Mouse (Mus musculus): Measurements from ENCODE around the gene Ankrd55. TPM values are rescaled to one million over a fixed set of nuclear protein-coding genes. Genes with fewer than 3 reads are reported as not detected.

Ankrd55 gene
- not detected in 2 replicates for polyA plus RNA-seq (2012)

- H3K4me1 ChIP-seq (ENCODE audit: control insufficient read depth): peaks cover 9% of the 10 kb centered on the region
- no peak for TF ChIP-seq TAL1 (IDR thresholded peaks at IDR 0.05; ENCODE audit: low read length)
- no peak for TF ChIP-seq GATA1 (IDR thresholded peaks at IDR 0.05; ENCODE audit: low read length)
- H3K27me3 ChIP-seq (ENCODE audit: control insufficient read depth): peaks cover 13% of the 10 kb centered on the region
- peaks cover 7% of the 10 kb centered on the region for H3K9me3 ChIP-seq (ENCODE audit: control insufficient read depth, low read length)
- H3K4me3 ChIP-seq (replicated peaks): no peak within 1 kb of the TSS
- H3K36me3 ChIP-seq (ENCODE audit: control insufficient read depth): no peaks in the 10 kb centered on the region
Measured at GRCm38 (mm10) chr13:112288225-112289178, at the start of gene Ankrd55. Gene Ankrd55 (plus strand): TSS chr13:112288451.

- no peaks in the 10 kb centered on the region for H3K9me3 ChIP-seq (ENCODE audit: control insufficient read depth, low read length)
- TF ChIP-seq GATA1 (IDR thresholded peaks at IDR 0.05; ENCODE audit: low read length): no peak
- H3K36me3 ChIP-seq (ENCODE audit: control insufficient read depth): no peaks in the 10 kb centered on the region
- H3K4me1 ChIP-seq (ENCODE audit: control insufficient read depth): no peaks in the 10 kb centered on the region
- no peak overlapping the region for H3K4me3 ChIP-seq (replicated peaks)
- H3K27me3 ChIP-seq (ENCODE audit: control insufficient read depth): no peaks in the 10 kb centered on the region
Measured at GRCm38 (mm10) chr13:112239239-112239638, 49.0 kb upstream of the Ankrd55 start.

DNA sequence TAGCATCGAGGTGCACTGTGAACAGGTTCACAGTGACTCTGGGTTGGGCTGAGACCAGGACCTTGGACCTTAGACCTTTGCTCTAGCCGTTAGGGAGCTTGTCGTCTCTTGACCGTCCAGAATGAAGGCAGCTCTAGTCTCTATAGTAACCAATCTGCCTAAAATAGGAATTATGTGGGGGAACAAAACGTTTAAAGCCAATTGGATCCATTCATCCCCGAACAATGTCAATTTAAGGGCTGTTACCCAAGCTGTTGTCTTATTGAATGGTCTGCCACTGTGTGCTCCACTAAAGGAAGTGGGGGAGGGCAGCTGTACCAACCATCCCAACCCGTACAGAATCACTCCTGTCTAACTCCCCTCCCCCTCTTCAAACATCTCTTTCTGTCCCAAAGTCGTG is 46.8 kb upstream of the Ankrd55 start:
- H3K36me3 ChIP-seq (ENCODE audit: control insufficient read depth): no peaks in the 10 kb centered on the region
- H3K27me3 ChIP-seq (ENCODE audit: control insufficient read depth): no peaks in the 10 kb centered on the region
- TF ChIP-seq TAL1 (IDR thresholded peaks at IDR 0.05; ENCODE audit: low read length) (no peak), GATA1 (IDR thresholded peaks at IDR 0.05; ENCODE audit: low read length) (no peak)
- H3K4me3 ChIP-seq (replicated peaks): no peak overlapping the region
- H3K4me1 ChIP-seq (ENCODE audit: control insufficient read depth): no peaks in the 10 kb centered on the region
- H3K9me3 ChIP-seq (ENCODE audit: control insufficient read depth, low read length): peaks cover 4% of the 10 kb centered on the region

DNA sequence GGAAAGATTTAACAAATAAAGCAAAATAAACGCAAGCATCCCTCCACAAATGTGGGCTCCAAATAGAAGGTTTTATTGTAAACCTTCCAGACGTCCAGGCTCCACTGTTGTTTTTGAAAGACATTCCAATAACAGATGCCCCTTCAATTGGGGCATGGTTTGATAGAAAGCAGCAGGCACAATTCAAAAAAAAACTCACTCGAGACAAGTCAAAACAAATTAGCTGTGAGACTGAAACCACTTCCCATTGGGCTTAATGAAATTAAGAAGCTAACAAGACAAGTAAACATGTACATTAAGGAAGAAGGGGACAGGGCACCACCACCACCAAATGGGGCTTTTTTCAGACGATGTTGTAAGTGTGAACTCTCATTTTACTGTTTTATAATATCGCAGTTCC is 43.1 kb upstream of the Ankrd55 start:
- H3K4me1 ChIP-seq (ENCODE audit: control insufficient read depth): no peaks in the 10 kb centered on the region
- H3K36me3 ChIP-seq (ENCODE audit: control insufficient read depth): no peaks in the 10 kb centered on the region
- peaks cover 21% of the 10 kb centered on the region for H3K9me3 ChIP-seq (ENCODE audit: control insufficient read depth, low read length)
- H3K27me3 ChIP-seq (ENCODE audit: control insufficient read depth): no peaks in the 10 kb centered on the region
- no peak for TF ChIP-seq GATA1 (IDR thresholded peaks at IDR 0.05; ENCODE audit: low read length)
- TF ChIP-seq TAL1 (IDR thresholded peaks at IDR 0.05; ENCODE audit: low read length): no peak
- H3K4me3 ChIP-seq (replicated peaks): no peak overlapping the region

GRCm38 (mm10) chr13:112251433-112251832 is 36.8 kb upstream of the Ankrd55 start:
- Histone ChIP-seq H3K4me3 (replicated peaks) (no peak overlapping the region), H3K36me3 (ENCODE audit: control insufficient read depth) (no peaks in the 10 kb centered on the region), H3K4me1 (ENCODE audit: control insufficient read depth) (no peaks in the 10 kb centered on the region), H3K27me3 (ENCODE audit: control insufficient read depth) (no peaks in the 10 kb centered on the region), H3K9me3 (ENCODE audit: control insufficient read depth, low read length) (peaks cover 17% of the 10 kb centered on the region)
- no peak for TF ChIP-seq TAL1 (IDR thresholded peaks at IDR 0.05; ENCODE audit: low read length)
- TF ChIP-seq GATA1 (IDR thresholded peaks at IDR 0.05; ENCODE audit: low read length): no peak

GRCm38 (mm10) chr13:112252012-112252411 is 36.2 kb upstream of the Ankrd55 start:
- no peak for TF ChIP-seq GATA1 (IDR thresholded peaks at IDR 0.05; ENCODE audit: low read length)
- TF ChIP-seq TAL1 (IDR thresholded peaks at IDR 0.05; ENCODE audit: low read length): no peak
- no peaks in the 10 kb centered on the region for H3K4me1 ChIP-seq (ENCODE audit: control insufficient read depth)
- H3K9me3 ChIP-seq (ENCODE audit: control insufficient read depth, low read length): peaks cover 14% of the 10 kb centered on the region
- no peak overlapping the region for H3K4me3 ChIP-seq (replicated peaks)
- no peaks in the 10 kb centered on the region for H3K36me3 ChIP-seq (ENCODE audit: control insufficient read depth)
- no peaks in the 10 kb centered on the region for H3K27me3 ChIP-seq (ENCODE audit: control insufficient read depth)

- Histone ChIP-seq H3K27me3 (ENCODE audit: control insufficient read depth) (no peaks in the 10 kb centered on the region), H3K4me3 (replicated peaks) (no peak overlapping the region), H3K4me1 (ENCODE audit: control insufficient read depth) (no peaks in the 10 kb centered on the region), H3K9me3 (ENCODE audit: control insufficient read depth, low read length) (peaks cover 12% of the 10 kb centered on the region), H3K36me3 (ENCODE audit: control insufficient read depth) (no peaks in the 10 kb centered on the region)
- TF ChIP-seq GATA1 (IDR thresholded peaks at IDR 0.05; ENCODE audit: low read length): no peak
- no peak for TF ChIP-seq TAL1 (IDR thresholded peaks at IDR 0.05; ENCODE audit: low read length)
Measured at GRCm38 (mm10) chr13:112252991-112253620, 35.1 kb upstream of the Ankrd55 start.

DNA sequence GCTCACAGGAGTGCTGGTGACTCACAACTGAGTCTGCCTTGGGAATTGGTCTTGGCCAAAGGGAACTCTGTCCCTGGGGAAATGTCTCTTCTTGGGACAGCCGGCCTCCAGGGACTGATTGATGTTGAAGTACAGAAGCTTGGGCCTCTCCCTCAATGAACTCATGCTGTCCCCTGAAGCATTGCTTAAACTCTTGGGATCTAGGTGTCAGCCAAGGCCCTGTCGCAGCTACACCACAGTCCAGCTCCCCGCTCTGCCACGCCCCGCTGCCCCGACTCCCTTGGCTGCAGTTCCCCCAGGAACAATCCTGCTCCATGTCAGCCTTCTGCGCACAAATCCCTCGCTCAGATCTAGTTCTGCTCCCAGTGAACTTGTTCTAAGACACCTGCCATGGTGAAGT is 34.1 kb upstream of the Ankrd55 start:
- H3K27me3 ChIP-seq (ENCODE audit: control insufficient read depth): no peaks in the 10 kb centered on the region
- H3K4me1 ChIP-seq (ENCODE audit: control insufficient read depth): peaks cover 1% of the 10 kb centered on the region
- TF ChIP-seq TAL1 (IDR thresholded peaks at IDR 0.05; ENCODE audit: low read length) (no peak), GATA1 (IDR thresholded peaks at IDR 0.05; ENCODE audit: low read length) (no peak)
- H3K4me3 ChIP-seq (replicated peaks): no peak overlapping the region
- H3K9me3 ChIP-seq (ENCODE audit: control insufficient read depth, low read length): peaks cover 5% of the 10 kb centered on the region
- H3K36me3 ChIP-seq (ENCODE audit: control insufficient read depth): no peaks in the 10 kb centered on the region

GRCm38 (mm10) chr13:112255862-112256261 is 32.4 kb upstream of the Ankrd55 start:
- peaks cover 2% of the 10 kb centered on the region; the same call in 1 of the 2 replicates for H3K27me3 ChIP-seq (ENCODE audit: control insufficient read depth)
- peaks cover 2% of the 10 kb centered on the region for H3K4me1 ChIP-seq (ENCODE audit: control insufficient read depth)
- H3K4me3 ChIP-seq (replicated peaks): no peak overlapping the region

More at GRCm38 (mm10) chr13:112255862-112256261, 32.4 kb upstream of the Ankrd55 start:
- Histone ChIP-seq H3K9me3 (ENCODE audit: control insufficient read depth, low read length) (no peaks in the 10 kb centered on the region), H3K36me3 (ENCODE audit: control insufficient read depth) (no peaks in the 10 kb centered on the region)
- TF ChIP-seq TAL1 (IDR thresholded peaks at IDR 0.05; ENCODE audit: low read length) (no peak), GATA1 (IDR thresholded peaks at IDR 0.05; ENCODE audit: low read length) (no peak)

All from erythroblast, embryonic 14.5 days (primary cell).